Mouse (Mus musculus) midbrain, embryonic 16.5 days (tissue): ENCODE data around the gene Prrc2c. TPM values are rescaled to one million over a fixed set of nuclear protein-coding genes. Genes with fewer than 3 reads are reported as not detected.

Experiments
- ATAC-seq: fragments of 200-750 bp; cut with Nextera tagmentation; 2 replicates; pipeline ENCODE4 v1.8.0; 2017; ENCODE audit warnings: moderate TSS enrichment
- H3K27ac ChIP-seq: fragments of 300-500 bp; sonication (generic); 2 replicates; pipeline ENCODE4 v1.5.1; 2014; ENCODE audit warnings: mild to moderate bottlenecking, low read length, mixed read lengths
- H3K27me3 ChIP-seq: fragments of 300-500 bp; sonication (generic); 2 replicates; pipeline ENCODE4 v1.6.1; 2014; ENCODE audit warnings: low read depth, low read length, mixed read lengths; ENCODE audit not compliant: control insufficient read depth, insufficient read depth
- H3K36me3 ChIP-seq: fragments of 300-500 bp; sonication (generic); 2 replicates; pipeline ENCODE4 v1.6.1; 2014; ENCODE audit warnings: mild to moderate bottlenecking, low read length, moderate library complexity, mixed read lengths; ENCODE audit not compliant: control insufficient read depth, insufficient read depth
- H3K4me1 ChIP-seq: fragments of 300-500 bp; sonication (generic); 2 replicates; pipeline ENCODE4 v1.6.1; 2014; ENCODE audit warnings: mild to moderate bottlenecking, low read length, mixed read lengths; ENCODE audit not compliant: control insufficient read depth, insufficient read depth
- H3K4me2 ChIP-seq: fragments of 300-500 bp; sonication (generic); 2 replicates; pipeline ENCODE4 v1.6.1; 2014; ENCODE audit warnings: mild to moderate bottlenecking, low read length, mixed read lengths
- H3K4me3 ChIP-seq: fragments of 300-500 bp; sonication (generic); 2 replicates; pipeline ENCODE4 v1.5.1; 2014; ENCODE audit warnings: low read depth, mild to moderate bottlenecking, low read length, moderate library complexity, mixed read lengths
- H3K9ac ChIP-seq: fragments of 300-500 bp; sonication (generic); 2 replicates; pipeline ENCODE4 v1.6.1; 2014; ENCODE audit warnings: low read depth, low read length, mixed read lengths
- H3K9me3 ChIP-seq: fragments of 300-500 bp; sonication (generic); replicated peaks from 2 replicates; pipeline ENCODE4 v1.6.1; 2014; ENCODE audit warnings: mild to moderate bottlenecking, low read length, mixed read lengths; ENCODE audit not compliant: control insufficient read depth, poor library complexity, severe bottlenecking
- WGBS: fragments of 180-500 bp; shearing (Covaris S2); extraction: QIAGEN DNeasy Blood & Tissue Kit; methylation state at CpG from one replicate; pipeline ENCODE4 v1.1.7; 2014; 5-methylcytosine and 5-hydroxymethylcytosine counted together
- polyA plus RNA-seq: library from polyadenylated mRNA; unstranded; fragments of >200 nt; fragmentation: Nextera tagmentation; extraction: Ambion mirVana; gene quantifications from 2 replicates; pipeline ENCODE4 v1.2.1, GENCODE M21; 2015

The Prrc2c gene
- polyA plus RNA-seq, 1 experiment from 2014 or later, result 121 TPM

DNA sequence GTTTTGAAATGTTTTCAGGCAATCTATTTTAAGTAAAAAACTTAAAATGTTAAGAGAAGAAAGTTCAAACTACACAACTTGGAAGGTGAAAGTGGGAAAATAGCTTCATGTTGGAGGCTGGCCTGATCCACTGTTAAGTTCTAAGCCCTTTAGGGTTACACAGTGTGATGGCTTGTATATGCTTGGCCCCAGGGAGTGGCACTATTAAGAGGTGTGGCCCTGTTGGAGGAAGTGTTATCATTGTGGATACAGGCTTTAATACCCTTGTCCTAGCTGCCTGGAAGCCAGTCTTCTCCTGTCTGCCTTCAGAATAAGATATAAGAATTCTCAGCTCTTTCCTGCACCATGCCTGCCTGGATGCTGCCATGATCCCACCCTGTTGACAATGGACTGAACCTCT lies 16.7 kb downstream of the Prrc2c start:
- no peaks in the 10 kb centered on the region for H3K27me3 ChIP-seq
- peaks cover 20% of the 10 kb centered on the region for H3K36me3 ChIP-seq
- no peak overlapping the region for H3K4me3 ChIP-seq
- no peak for ATAC-seq
- no peak overlapping the region for H3K9ac ChIP-seq
- H3K4me1 ChIP-seq, result no peaks in the 10 kb centered on the region
- H3K4me2 ChIP-seq, result no peak overlapping the region
- no peaks in the 10 kb centered on the region for H3K9me3 ChIP-seq
- H3K27ac ChIP-seq, result no peak overlapping the region

DNA sequence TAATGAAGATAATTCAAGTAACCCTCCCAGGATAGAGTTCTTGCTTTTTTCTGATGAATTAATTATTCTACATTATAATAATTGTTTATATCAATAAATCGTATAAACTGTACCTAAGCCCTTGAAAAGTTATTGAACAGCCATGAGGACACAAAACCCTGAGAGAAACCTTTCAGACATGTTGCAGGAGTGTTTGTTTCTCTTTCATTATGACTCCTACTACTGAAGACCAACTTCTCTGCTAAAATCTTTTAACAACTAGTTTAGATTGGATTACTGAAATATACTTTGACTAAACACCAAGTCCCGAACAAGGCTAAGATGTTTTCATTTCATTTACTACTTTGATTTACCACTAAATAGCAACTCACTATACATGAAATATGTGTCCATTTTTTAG lies 19.7 kb downstream of the Prrc2c start:
- no peak overlapping the region for H3K9ac ChIP-seq
- no peak overlapping the region for H3K4me3 ChIP-seq
- WGBS, result 89% methylated on average over 2 of the region's 2 CpGs
- no peak overlapping the region for H3K4me2 ChIP-seq
- H3K27ac ChIP-seq, result no peak overlapping the region
- H3K9me3 ChIP-seq, result no peaks in the 10 kb centered on the region
- H3K27me3 ChIP-seq, result no peaks in the 10 kb centered on the region
- peaks cover 26% of the 10 kb centered on the region for H3K36me3 ChIP-seq
- H3K4me1 ChIP-seq, result no peaks in the 10 kb centered on the region
- no peak for ATAC-seq

DNA sequence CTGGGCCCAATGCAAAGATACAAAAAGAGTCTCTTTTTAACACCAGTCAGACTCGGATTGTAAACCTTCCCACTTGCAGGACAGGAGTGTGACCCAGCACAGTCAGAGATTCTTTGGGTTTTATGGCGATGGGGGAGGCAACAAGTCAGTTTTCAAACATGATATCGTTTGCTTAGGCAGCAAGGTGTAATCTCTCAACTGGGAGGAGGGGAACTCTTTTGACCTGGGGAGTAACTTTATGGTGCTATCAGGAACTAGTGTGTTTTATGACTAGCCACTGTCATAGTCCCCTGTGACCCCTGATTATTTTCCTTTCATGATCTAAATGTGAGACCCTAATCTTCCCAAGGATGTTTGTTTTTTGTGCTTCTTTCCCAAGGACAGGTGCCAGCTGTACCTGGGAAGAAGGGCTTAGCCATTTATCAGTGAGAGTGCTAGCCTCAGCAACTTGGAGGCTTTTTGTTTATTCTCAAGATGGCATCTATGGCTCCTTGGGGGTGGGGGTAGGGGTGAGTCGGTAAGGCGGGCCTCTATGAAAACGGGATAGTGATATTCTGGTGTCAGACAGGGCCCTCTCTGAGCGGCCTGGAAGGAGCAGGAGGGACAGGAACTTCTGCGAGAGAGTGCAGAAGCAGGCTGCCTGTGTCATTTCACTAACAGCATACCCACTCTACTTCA lies 39.8 kb downstream of the Prrc2c start:
- WGBS, result 91% methylated on average over 8 of the region's 8 CpGs
- Histone ChIP-seq H3K27me3 (no peaks in the 10 kb centered on the region), H3K4me3 (no peak overlapping the region), H3K9ac (no peak overlapping the region), H3K27ac (no peak overlapping the region), H3K4me1 (no peaks in the 10 kb centered on the region), H3K9me3 (no peaks in the 10 kb centered on the region), H3K4me2 (no peak overlapping the region), H3K36me3 (peaks cover 47% of the 10 kb centered on the region)
- ATAC-seq, result no peak

DNA sequence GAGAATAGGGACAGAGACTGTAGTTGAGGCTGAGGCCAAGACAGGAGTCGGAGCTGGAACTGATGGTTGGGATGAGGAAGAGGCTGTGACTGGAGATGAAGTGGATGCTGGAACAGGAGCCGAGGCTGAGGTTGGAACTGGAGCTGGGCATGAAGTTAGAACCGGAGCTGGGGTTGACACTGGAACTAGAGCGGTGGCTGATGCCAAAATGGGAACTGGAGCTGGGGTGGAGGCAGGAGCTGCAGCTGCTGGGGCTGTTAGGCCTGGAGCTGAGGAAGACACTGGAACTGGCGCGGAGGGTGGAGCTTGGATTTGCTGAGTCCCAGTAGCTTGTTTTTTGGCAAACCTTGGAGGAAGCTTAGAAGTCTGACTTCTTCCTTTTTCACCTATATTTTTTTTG lies 42.5 kb downstream of the Prrc2c start:
- Histone ChIP-seq H3K4me2 (no peak overlapping the region), H3K4me3 (no peak overlapping the region), H3K9ac (no peak overlapping the region), H3K27me3 (no peaks in the 10 kb centered on the region), H3K27ac (no peak overlapping the region), H3K36me3 (peaks cover 33% of the 10 kb centered on the region), H3K9me3 (no peaks in the 10 kb centered on the region), H3K4me1 (no peaks in the 10 kb centered on the region)
- WGBS, result 96% methylated on average over 6 of the region's 6 CpGs
- no peak for ATAC-seq

DNA sequence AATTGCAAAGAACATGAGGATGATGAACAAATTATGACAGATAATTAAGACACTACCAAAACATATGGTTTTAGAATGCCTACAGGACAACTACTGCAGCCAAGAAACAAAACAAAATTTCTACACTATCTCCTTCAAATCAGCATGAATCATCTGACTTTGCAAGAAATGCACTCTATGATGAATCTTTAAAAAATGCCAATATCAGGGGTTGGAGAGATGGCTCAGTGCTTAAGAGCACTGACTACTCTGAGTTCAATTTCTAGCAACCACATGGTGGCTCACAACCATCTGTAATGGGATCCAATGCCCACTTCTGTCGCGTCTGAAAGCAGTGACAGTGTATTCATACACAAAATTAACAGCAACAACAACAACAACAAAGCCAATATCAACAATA lies 46.6 kb downstream of the Prrc2c start:
- Histone ChIP-seq H3K9ac (no peak overlapping the region), H3K27ac (no peak overlapping the region), H3K9me3 (no peaks in the 10 kb centered on the region), H3K36me3 (peaks cover 36% of the 10 kb centered on the region), H3K4me1 (no peaks in the 10 kb centered on the region), H3K4me2 (no peak overlapping the region), H3K4me3 (no peak overlapping the region), H3K27me3 (no peaks in the 10 kb centered on the region)
- ATAC-seq, result no peak
- WGBS, result 95% methylated on average over 2 of the region's 2 CpGs

DNA sequence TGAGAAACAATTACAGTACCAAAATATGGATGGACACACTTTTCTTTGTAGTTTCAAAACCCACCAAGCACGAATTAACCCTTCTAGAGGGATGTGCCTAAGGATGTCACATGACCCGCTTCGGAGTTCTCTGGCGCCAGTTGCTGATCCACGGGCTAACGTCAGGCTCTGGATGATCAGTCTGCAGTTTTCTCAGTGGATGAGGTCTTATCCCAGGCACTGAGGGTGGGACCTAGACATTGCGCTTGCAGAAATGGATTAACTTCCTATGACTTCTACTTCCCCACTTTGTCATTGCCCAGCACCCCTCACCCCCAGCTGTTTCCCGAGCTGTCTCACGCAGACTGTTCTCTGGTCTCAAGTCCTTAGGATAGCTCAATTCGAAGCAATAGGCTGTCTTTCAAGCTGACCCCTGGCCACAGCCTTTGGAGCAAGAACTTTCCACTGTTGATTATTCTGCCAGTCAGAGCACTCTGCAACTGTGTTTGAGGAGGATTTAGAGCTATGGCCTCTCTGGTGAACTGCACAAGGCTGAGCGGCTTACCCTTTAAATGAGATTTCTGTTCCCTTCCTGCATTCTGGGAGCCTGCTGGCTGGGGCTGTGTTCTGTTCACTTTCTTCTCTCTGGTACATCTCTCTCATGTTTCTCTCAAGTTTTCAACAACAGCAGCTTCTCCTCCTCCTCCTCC lies 74.7 kb downstream of the Prrc2c start:
- Histone ChIP-seq H3K9me3 (no peaks in the 10 kb centered on the region), H3K36me3 (peaks cover 5% of the 10 kb centered on the region; the same call in 1 of the 2 replicates), H3K4me1 (peaks cover 4% of the 10 kb centered on the region; the same call in 1 of the 2 replicates), H3K9ac (peak overlapping the region; percentile 50), H3K27ac (no peak overlapping the region), H3K4me2 (peak overlapping the region; percentile 59), H3K4me3 (peak overlapping the region; percentile 26), H3K27me3 (no peaks in the 10 kb centered on the region)
- WGBS, result 1% methylated on average over 11 of the region's 11 CpGs
- ATAC-seq, result peak; percentile 84

DNA sequence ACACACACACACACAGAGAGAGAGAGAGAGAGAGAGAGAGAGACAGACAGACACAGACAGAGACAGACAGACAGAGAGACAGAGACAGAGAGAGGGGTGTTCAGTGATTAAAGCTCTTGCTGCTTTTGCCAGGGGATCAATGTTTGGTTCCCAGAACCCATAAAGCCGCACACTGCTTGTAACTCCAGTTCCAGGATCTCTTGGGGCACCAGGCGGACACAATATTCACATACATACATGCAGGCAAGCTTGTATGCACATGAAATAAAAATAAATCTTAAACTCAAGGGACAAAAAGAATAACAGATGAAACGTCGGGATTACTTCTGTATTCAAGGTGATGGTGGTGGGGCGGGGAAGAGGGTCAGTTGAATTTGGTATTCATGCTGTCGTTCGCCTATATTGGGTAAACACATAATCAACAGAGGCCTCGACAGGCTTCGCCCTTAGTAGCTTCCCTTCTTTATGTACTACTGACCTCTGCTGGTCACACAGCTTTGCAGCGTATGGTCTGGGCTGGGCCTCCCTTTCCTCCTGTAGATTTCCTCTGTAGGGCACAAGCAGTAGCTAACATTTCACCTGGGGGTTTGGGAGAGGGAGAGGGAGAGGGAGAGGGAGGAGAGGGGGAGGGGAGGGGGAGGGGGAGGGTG lies 75.4 kb downstream of the Prrc2c start:
- peak overlapping the region; percentile 26; the same call in 1 of the 2 replicates for H3K4me2 ChIP-seq
- peaks cover 4% of the 10 kb centered on the region; the same call in 1 of the 2 replicates for H3K4me1 ChIP-seq

DNA sequence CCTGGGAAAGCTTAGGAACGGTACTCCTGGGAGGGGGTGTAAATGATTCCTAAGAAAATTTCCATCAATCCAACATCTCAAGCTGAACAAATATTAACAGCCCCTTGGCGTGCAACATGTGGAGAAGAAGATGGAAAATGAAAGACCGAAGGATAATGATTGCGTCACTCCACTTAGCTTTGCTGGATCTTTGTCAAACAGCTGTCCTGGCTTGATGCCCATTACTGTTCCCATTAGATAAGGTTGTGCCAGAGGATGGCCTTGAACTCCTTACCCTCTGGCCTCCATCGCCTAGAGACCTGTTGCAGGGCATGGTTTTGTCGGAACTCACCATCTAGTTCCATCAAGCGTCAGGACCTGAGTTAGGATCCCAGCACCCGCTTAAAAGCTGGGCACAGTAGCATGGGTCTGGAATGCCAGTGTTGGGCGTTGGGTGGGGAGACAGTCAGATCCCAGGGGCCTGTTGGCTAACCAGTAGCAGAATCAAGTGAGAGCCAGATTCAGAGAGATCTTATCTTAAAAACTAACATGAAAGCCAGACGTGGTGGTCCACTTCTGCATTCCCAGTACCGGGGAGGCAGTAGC lies 80.0 kb downstream of the Prrc2c start:
- Histone ChIP-seq H3K27ac (no peak overlapping the region), H3K27me3 (no peaks in the 10 kb centered on the region), H3K36me3 (no peaks in the 10 kb centered on the region), H3K4me3 (no peak overlapping the region), H3K4me1 (no peaks in the 10 kb centered on the region), H3K9me3 (no peaks in the 10 kb centered on the region), H3K9ac (no peak overlapping the region), H3K4me2 (no peak overlapping the region)
- WGBS, result 91% methylated on average over 11 of the region's 11 CpGs
- ATAC-seq, result no peak

More for the DNA sequence above, 75.4 kb downstream of the Prrc2c start:
- Histone ChIP-seq H3K9ac (0 out of 2 replicates have a peak overlapping the region, but pooled peaks have one; percentile 18), H3K36me3 (peaks cover 2% of the 10 kb centered on the region; the same call in 1 of the 2 replicates), H3K9me3 (no peaks in the 10 kb centered on the region), H3K27ac (no peak overlapping the region), H3K4me3 (no peak overlapping the region), H3K27me3 (no peaks in the 10 kb centered on the region)
- 11% methylated on average over 10 of the region's 10 CpGs for WGBS
- ATAC-seq, result peak; percentile 99
